In genomic region chr15:101977043-101977726, GRCm38 (mm10) we compare ENCODE assay signal across 8 mouse cellular contexts. TPM values are rescaled to one million over a fixed set of nuclear protein-coding genes. Genes with fewer than 3 reads are reported as not detected.
DNase-seq lines count a peak whose midpoint lies in the region; ATAC-seq lines count a peak whose summit lies in the region.

No protein-coding gene starts in this region.

- intact Hi-C loops in gastrocnemius, postnatal 36 days (cut with DNase I): no loop called here
- intact Hi-C loops in left cerebral cortex, postnatal 25 days (cut with DNase I): no loop called here

- H3K9ac ChIP-seq in intestine, embryonic 15.5 days: peak overlapping the region; percentile 56

- no peaks in the 10 kb centered on the region for H3K9me3 ChIP-seq in intestine, embryonic 15.5 days

- H3K36me3 ChIP-seq in intestine, embryonic 15.5 days: no peaks in the 10 kb centered on the region

- H3K4me3 ChIP-seq in intestine, embryonic 15.5 days (replicated peaks): peak overlapping the region; percentile 23

- peak; percentile 92 for ATAC-seq in intestine, embryonic 15.5 days
- ATAC-seq in megakaryocyte-erythroid progenitor cell, adult 5-6 weeks (replicated peaks; ENCODE audit: low FRiP score, low TSS enrichment, poor library complexity, severe bottlenecking): peak; percentile 59

- H3K4me1 ChIP-seq in intestine, embryonic 15.5 days (replicated peaks): peaks cover 52% of the 10 kb centered on the region

- no peaks in the 10 kb centered on the region for H3K27me3 ChIP-seq in intestine, embryonic 15.5 days (replicated peaks)

- H3K4me2 ChIP-seq in intestine, embryonic 15.5 days (replicated peaks): peak overlapping the region; percentile 65

- peak overlapping the region; percentile 97 for H3K27ac ChIP-seq in intestine, embryonic 15.5 days

- DNase-seq in adrenal gland, adult (ENCODE audit: inconsistent age in 2 of 2, low spot score in 1 of 2): peak; percentile 96 to 97
- DNase-seq in embryo, embryonic 11 days: peak; percentile 90
- DNase-seq in gastrocnemius, postnatal 36 days: peak; percentile 87 to 93
- peak; percentile 75 to 79 for DNase-seq in left cerebral cortex, postnatal 25 days (ENCODE audit: low spot score in 2 of 2)
- peak; percentile 83 for DNase-seq in right cerebral cortex, postnatal 25 days
- DNase-seq in urinary bladder, postnatal 4 days (ENCODE audit: low spot score in 2 of 2): peak; percentile 92 to 95

- WGBS in intestine, embryonic 15.5 days: 2% methylated on average over 39 of the region's 39 CpGs

RNA-seq across cellular contexts. Expression of gene Krt78, which starts 23.1 kb away (rescaled TPM):
- not detected for total RNA-seq in gastrocnemius, postnatal 36 days (2021)
- polyA plus RNA-seq in intestine, embryonic 15.5 days (2015; fragmentation: Nextera tagmentation; extraction: Ambion mirVana): 0.05 and 0.25 TPM in 2 replicates
- total RNA-seq in left cerebral cortex, postnatal 25 days (2021): not detected
- not detected in 2 replicates for total RNA-seq in megakaryocyte-erythroid progenitor cell, adult 5-6 weeks (2014; fragmentation: Nextera tagmentation)
- total RNA-seq in megakaryocyte-erythroid progenitor cell, adult 5-6 weeks (2017): not detected in 2 replicates

RNA-seq across cellular contexts. Expression of gene Krt8, which starts 27.1 kb away (rescaled TPM):
- 1 to 10 TPM in 1 of 2 experiments, under 1 TPM in 1; 0.30 to 1.0 TPM for total RNA-seq in gastrocnemius, postnatal 36 days (2021)
- polyA plus RNA-seq in intestine, embryonic 15.5 days (2015; fragmentation: Nextera tagmentation; extraction: Ambion mirVana): 775 and 835 TPM in 2 replicates
- under 1 TPM in 1 of 2 experiments, not detected in 1; 0.32 TPM for total RNA-seq in left cerebral cortex, postnatal 25 days (2021)
- 0.17 and 1.5 TPM in 2 replicates for total RNA-seq in megakaryocyte-erythroid progenitor cell, adult 5-6 weeks (2014; fragmentation: Nextera tagmentation)
- total RNA-seq in megakaryocyte-erythroid progenitor cell, adult 5-6 weeks (2017): 0.27 TPM in 1 of 2 replicates, not detected in the other

RNA-seq across cellular contexts. Expression of gene Krt79, which starts 37.1 kb away (rescaled TPM):
- under 1 TPM in 1 of 2 experiments, not detected in 1; 0.13 TPM for total RNA-seq in gastrocnemius, postnatal 36 days (2021)
- 0.13 and 0.15 TPM in 2 replicates for polyA plus RNA-seq in intestine, embryonic 15.5 days (2015; fragmentation: Nextera tagmentation; extraction: Ambion mirVana)
- total RNA-seq in left cerebral cortex, postnatal 25 days (2021): not detected
- not detected in 2 replicates for total RNA-seq in megakaryocyte-erythroid progenitor cell, adult 5-6 weeks (2014; fragmentation: Nextera tagmentation)
- not detected in 2 replicates for total RNA-seq in megakaryocyte-erythroid progenitor cell, adult 5-6 weeks (2017)

RNA-seq across cellular contexts. Expression of gene Krt18, which starts 50.8 kb away (rescaled TPM):
- total RNA-seq in gastrocnemius, postnatal 36 days (2021): 1 to 10 TPM in 1 of 2 experiments, not detected in 1; 1.3 TPM
- 263 and 305 TPM in 2 replicates for polyA plus RNA-seq in intestine, embryonic 15.5 days (2015; fragmentation: Nextera tagmentation; extraction: Ambion mirVana)
- under 1 TPM in 1 of 2 experiments, not detected in 1; 0.69 TPM for total RNA-seq in left cerebral cortex, postnatal 25 days (2021)
- total RNA-seq in megakaryocyte-erythroid progenitor cell, adult 5-6 weeks (2014; fragmentation: Nextera tagmentation): 8.3 TPM in 1 of 2 replicates, not detected in the other
- total RNA-seq in megakaryocyte-erythroid progenitor cell, adult 5-6 weeks (2017): 7.2 and 11.5 TPM in 2 replicates

RNA-seq across cellular contexts. Expression of gene Krt4, which starts 52.6 kb away (rescaled TPM):
- total RNA-seq in gastrocnemius, postnatal 36 days (2021): under 1 TPM in 1 of 2 experiments, not detected in 1; 0.12 TPM
- 0.85 and 1.2 TPM in 2 replicates for polyA plus RNA-seq in intestine, embryonic 15.5 days (2015; fragmentation: Nextera tagmentation; extraction: Ambion mirVana)
- total RNA-seq in left cerebral cortex, postnatal 25 days (2021): not detected
- total RNA-seq in megakaryocyte-erythroid progenitor cell, adult 5-6 weeks (2014; fragmentation: Nextera tagmentation): not detected in 2 replicates
- not detected in 2 replicates for total RNA-seq in megakaryocyte-erythroid progenitor cell, adult 5-6 weeks (2017)

Comparison
In these comparisons a context has a peak if more than half of its experiments do, and no peak if none do; other contexts are left out.
1. Peak in every context shown above with its lines: DNase-seq, ATAC-seq, H3K4me3 ChIP-seq and H3K27ac ChIP-seq.